Mouse (Mus musculus) adrenal gland (tissue): ENCODE results near the gene Ankib1.
"Not testable (repeated sequence)": the region's sequence is repeated elsewhere in the genome, so short reads cannot be mapped to it uniquely, and the experiment has no call there.

Source experiments
- intact Hi-C: fragments of 180-260 bp; cut with DNase I; formaldehyde crosslinking; loops from one replicate; pipeline ENCODE4 v1.15.1; 2025
- long read RNA-seq, 2 experiments: library from polyadenylated mRNA; unstranded; transcript quantifications; one replicate each; pipeline ENCODE4 v2.0.0; 2020; ENCODE audit warnings: borderline replicate concordance in 1 of 2; ENCODE audit not compliant: insufficient replicate concordance in 1 of 2

Gene Ankib1
- long read RNA-seq, experiment 1, partial matches to known transcripts: 2 of 12 reads
- long read RNA-seq, experiment 1, other reads (novel, unspliced or antisense): 10 of 12 reads
- long read RNA-seq, experiment 2, partial matches to known transcripts: 10 of 13 reads
- long read RNA-seq, experiment 2, other reads (novel, unspliced or antisense): 3 of 13 reads

DNA sequence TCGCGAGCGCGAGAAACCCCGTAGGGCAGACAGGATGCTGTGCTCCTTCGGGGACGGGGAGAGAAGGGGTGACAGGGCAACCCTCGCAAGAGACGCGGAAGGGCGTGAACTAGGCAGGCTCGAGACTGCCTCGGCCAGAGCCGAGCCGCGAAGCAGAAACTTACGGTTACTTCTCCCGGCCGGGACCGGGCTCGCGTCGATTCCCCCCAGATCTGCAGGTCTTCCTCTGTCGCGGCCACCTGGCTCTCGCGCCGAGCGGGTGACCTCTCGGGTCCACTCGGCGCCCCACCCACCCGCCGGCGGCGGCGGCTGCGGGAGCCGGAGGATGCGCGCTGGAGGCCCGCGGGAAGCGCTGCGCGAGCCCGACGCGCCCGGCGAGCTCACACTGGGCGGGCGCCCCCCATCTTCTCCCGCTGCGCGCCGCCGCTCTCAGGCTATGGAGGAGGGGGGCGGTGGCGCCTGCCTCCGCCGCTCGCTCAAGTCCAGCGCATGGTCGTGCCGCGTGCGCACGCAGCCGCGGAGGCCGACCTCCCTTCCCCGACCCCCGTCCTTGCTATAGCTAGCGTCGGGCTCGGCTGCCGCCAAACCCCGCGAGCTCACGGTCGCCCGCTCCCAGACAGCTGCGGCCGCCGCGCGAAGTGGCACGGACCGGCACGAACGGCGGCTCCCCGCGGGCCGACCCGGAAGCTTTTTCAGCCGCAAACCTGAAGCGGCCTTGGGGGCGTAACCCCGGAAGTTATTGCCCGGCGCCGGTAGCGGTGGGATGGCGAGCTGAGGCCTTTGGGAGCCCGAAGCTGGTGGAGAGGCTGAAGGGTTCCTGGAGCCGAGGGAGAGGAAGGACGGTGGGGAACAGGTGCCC, at the start of gene Ankib1, which contains the start of gene Krit1:
TSS of gene Ankib1 (minus strand) at position 493 of the 859 bp plus-strand sequence.
TSS of gene Krit1 (plus strand) at position 752 of the 859 bp plus-strand sequence.
- intact Hi-C loops: loop anchor here (5.0 kb wide), 1 partner anchor 155 kb away; no protein-coding TSS in a partner anchor

DNA sequence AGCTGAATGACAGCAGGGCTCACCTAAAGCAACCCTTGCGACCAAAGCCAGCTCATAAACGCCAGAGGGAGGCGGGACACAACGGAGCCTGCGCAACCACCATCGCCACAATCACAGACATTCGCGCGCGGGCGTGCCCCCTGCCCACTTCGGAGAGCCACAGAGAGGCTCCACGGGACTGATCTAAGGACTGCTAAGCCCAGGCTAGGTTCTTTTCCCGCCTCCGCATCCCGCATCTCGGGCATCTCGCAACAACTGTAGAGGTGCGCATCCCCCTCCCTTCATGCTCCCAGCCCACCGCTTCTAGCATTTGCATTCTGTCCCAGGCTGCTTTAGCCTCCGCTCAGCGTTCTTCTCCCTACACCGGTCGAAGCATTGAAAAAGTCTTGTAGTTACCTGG, 42.3 kb upstream of the Ankib1 start, which contains the start of gene Lrrd1:
TSS of gene Lrrd1 (plus strand) at position 148 of the 400 bp plus-strand sequence.
- intact Hi-C loops: no loop called here

DNA sequence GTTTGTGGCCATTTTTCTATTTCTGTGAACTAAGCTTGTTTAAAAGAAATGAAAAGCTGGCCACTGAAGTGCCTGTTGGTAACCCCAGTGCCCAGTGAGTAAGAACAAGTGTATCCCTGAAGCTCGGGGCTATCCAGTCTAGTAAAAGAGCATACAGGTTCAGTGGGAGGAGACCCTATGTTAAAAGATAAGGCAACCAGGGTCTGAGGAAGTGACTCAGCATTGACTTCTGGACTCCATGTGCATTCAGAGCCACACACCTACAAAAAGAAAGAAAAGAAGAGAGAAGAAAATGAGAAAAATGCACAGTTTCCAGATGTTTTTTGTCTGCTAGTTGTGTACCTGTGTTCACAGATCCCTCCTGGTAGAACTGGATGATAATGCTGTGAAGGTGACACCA, 31.4 kb upstream of the Ankib1 start:
- intact Hi-C loops: loop anchor here (10.0 kb wide), 1 partner anchor 241 kb away; no protein-coding TSS in a partner anchor

DNA sequence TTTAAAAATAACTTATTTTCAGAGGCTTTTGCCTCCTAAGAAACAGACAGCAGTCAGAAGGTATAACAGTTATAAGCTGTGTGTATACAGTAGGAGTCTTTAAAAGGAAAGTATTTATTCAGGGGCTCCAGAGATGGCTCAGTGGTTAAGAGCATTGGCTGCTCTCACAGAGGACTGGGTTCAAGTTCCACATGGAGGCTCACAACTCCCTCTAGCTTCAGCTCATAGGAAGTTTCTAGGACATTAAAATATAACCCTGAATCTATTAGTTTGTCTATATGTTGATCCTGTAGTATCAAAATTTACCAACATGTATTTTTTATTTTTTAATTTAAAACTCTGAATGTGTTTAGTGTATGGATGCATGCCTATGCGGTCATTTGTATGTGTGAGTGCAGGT, 5.7 kb upstream of the Ankib1 start:
- intact Hi-C loops: no loop called here

DNA sequence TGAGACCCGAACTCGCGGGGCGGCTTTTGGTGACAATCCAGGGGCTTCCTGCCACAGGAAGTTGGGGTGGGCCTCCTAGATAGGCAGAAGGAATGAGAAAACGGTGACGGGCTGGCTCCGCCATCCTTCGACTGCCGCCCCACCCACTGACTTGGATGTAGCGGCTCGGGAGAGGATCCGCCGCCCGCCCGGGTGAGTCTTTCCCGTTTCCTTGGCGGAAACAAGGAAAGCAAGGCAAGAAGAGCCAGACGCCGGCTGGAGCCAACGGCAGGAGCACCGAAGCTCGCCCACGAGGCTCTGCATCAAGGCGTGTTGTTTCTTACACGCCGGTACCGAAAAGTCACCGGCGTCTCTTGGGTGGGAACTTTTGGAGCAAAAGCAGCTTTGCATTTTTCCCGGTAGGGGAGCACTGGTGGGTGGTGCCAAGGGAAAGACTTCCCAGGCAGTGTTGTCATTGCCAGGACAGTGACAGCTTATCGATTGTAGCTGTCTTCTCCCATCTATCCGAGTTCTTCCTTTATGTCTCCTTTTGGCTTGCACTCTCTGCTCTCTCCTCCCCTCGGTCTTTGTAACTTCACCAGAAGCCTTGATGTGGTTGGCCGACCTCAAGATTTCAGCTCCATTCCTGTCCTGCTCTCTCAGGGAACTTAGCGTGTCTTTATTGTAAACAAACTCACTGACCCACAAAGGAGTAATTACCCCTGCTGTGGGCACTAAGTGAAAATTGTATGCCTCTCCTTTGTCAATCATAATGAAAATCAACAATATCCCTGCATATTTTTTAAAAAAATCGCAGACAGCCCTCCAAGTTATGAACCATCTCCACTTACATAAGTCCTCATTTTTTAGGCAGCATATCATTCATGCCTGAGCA, 804 bp upstream of the Ankib1 start:
- intact Hi-C loops: loop anchor here (5.0 kb wide), 1 partner anchor 156 kb away; no protein-coding TSS in a partner anchor

DNA sequence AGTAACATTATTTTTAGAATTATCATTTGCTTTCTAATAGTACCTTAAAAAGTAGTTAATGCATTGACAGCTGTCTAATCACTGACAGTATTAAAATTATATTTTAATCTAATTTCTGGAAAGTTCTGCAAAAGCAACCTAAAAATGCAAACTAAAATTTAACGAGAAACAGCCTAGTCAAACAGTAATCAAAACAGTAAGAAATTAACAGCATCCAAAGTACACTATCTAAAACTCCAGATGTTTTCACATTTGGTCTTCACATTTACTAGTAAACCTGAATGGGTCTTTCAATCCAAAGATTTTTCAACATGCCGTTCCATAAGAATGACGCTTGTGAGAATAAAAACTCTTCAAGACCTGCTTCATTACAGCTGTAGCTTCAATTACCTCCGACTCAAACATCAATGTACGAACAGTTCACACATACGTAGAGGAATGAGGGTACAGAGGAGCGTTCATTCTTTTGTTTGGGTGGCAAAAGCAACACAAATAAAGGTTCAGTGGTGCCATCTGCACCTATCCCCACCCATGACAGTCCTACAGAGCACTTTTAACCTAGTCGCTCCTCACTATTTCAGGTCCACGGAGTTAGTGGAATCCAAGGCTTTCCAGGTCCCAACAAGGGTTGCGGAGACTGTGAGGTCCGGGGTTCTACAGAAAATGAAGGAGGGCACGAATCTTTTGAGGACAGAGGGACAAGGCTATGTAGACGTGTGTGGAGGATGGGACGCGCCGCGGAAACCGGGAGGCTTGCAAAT, 873 bp downstream of the Ankib1 start:
- intact Hi-C loops: loop anchor here (5.0 kb wide), 1 partner anchor 155 kb away; no protein-coding TSS in a partner anchor

DNA sequence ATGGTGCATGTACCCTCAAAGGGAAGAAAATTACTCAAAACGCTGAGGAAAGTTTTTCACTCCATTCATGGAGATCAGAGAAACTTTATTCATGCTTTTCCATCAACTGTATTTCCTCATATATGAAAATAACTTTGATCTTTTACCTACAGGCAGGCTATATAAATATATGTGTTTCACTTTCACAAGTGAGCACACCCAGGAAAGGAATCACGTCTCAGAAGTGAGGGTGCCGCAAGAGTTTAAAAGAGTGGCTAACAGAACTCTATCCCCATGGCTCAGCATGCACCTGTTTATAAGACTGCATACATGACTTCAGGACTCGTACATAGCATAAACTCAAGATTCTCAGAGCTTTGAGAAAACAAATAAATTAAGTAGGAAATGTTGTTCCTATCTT, 1.8 kb downstream of the Ankib1 start:
- intact Hi-C loops: loop anchor here (5.0 kb wide), 1 partner anchor 154 kb away; no protein-coding TSS in a partner anchor

DNA sequence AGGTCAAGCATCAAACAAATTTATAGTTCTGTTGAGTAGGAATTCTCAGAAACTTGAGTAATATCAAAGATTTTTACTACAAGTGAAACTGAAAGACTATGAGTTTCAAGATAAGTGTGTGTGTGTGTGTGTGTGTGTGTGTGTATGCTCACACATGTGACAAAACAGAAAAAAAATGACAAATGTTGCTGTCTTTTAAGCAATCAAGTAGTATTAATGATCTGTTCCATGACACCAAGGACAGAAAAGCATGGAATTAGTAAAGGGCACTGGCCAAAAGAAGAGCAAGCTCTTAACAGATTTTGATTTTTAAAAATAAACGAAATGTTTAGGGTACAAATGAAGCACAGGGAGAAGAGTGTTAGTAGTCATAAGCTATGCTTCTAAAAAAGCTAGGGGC, 2.7 kb downstream of the Ankib1 start:
- intact Hi-C loops: loop anchor here (5.0 kb wide), 1 partner anchor 153 kb away; no protein-coding TSS in a partner anchor

DNA sequence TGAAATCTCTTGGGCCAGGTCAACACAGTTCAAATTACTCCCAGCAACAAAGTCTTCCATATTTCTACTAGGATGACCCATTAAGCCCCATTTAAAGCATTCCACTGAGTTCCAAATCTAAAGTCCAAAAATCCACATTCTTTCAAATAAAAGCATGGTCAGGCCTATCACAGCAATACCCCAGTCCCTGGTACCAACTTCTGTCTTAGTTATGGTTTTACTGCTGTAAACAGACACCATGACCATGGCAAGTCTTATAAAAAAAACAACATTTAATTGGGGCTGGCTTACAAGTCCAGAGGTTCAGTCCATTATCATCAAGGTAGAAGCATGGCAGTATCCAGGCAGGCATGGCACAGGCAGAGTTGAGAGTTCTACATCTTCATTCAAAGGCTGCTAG, 4.1 kb downstream of the Ankib1 start:
- intact Hi-C loops: not testable (repeated sequence)

DNA sequence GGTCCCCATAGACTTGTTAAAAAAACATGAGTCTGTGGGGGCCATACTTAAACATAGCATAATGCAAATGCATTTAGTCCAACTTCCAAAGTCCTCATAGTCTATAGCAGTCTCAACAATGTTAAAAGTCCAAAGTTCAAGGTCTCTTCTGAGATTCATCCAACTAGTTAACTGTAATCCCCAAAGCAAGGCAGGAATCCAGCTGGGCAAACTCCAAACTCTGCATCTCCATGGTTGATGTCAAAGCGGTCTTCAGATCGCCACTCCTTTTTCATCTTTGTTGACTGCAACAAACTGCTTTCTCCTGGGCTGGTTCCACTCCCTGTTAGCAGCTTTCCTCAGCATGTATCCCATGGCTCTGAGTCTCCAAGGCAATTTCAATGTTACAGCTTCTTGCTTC, 5.6 kb downstream of the Ankib1 start:
- intact Hi-C loops: not testable (repeated sequence)

DNA sequence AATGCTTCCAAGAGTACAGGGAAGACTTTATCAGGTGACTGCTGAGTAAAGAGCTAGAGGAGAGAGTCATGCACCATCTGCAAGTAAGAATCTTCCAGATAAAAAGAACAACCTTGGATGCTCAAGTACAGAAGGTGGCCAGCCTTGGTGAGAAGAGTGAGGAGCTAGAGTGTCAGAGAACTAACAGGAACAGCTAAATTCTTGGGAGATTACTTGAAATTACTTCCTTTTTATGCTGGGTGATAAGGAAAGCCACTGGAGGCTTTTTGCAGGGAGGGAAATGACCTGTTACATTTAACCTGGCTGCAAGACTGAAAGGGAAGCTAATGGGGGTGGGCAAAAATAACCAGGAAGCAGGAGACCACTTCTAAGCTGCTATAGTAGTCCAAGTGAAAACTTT, 11.7 kb downstream of the Ankib1 start:
- intact Hi-C loops: no loop called here

DNA sequence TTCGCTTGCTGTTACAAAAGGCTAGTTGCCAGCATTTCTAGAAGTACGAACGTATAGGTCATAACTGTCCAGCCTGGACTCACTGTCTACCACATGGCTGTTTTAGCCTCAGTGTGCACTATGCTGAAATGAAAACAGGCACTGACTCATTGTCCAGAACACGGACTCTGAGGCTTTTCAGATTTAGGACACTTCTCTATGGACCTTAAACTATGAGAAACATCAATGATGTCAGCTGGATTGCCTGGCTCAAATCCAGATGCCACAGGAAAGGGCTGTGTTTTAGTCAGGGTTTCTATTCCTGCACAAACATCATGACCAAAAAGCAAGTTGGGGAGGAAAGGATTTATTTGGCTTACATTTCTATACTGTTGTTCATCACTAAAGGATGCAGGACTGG, 15.2 kb downstream of the Ankib1 start:
- intact Hi-C loops: no loop called here

DNA sequence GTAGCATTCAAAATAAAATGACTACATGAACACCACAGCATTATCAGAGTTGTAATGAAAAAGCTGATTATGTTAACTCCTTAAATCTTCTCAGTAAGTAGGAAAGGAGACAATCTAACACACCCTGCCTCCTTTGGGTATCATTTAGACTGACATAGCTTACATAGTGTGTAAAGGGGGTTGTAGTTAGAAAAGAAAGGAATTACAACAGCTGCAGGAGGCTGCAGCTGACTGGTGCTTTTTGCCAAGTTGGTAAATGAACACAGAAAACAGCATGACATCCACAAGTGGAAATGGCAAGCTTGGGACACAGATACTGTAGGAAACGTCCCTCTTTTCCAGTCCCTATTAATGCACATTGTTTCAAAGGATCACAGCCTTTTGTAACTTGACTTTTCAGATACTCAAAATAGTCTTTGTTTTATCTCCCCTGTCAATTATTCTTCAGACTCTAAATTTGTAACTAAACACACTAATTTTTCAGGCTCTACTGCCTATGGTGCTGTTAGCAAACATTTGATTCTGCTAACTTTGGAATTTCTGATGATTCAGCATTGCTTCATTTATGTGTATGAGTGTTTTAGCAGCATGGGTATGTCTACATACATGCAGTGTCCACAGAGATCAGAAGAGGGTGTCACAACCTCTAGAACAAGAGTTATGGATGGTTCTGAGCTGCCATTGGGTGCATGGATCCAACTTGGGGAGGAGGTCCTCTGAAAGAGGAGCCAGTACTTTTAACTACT, 17.8 kb downstream of the Ankib1 start:
- intact Hi-C loops: no loop called here

DNA sequence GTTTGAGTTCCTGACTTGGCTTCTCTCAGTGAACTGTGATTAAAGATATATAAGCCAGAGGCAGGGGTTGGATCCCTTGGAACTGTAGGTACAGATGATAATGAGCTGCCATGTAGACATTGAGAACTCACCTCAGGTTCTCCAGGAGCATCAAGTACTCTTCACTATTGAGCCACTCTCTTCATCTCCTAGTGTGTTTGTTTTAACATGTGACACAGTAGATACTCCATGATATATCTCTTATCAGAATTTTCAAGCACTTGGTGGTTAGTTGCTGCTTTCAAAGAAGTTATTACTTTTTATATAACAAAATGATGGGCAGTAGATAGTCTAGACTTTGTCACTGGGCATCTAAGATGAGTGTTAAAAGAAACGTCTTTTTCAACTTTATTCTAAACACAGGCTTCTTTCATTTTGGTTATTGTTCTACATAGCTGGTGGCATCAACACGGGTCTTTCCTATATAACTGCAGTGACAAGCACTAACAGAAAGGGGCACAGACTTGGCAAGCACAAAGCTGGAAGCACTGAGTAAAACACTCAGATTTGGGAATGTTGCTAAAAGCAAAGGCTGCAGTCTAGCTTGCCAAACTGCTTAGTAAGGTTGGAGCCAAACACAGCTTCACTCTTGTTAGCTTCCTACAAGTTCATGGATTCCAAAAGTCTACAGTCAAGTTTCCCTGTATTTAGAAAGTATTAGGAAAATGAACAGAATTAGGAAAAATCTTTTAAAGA, 18.6 kb downstream of the Ankib1 start:
- intact Hi-C loops: no loop called here

DNA sequence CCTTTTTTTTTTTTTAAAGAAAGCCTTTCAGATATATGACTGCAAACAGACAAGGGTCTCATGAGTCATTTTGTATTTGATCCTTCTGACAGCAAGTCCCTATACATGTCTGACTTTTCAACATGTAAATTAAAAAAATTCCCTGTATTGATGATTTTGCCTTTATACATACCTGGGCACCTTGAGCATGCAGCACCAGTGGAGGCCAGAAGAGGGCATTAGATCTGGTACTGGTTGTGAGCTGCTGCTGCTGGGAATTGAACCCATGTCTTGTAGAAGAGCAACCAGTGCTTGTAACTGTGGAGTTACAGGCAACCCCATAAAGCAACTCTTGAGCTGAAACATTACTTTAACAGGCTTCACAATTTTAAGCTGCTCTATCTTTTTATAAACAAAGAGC, 20.1 kb downstream of the Ankib1 start:
- intact Hi-C loops: no loop called here

DNA sequence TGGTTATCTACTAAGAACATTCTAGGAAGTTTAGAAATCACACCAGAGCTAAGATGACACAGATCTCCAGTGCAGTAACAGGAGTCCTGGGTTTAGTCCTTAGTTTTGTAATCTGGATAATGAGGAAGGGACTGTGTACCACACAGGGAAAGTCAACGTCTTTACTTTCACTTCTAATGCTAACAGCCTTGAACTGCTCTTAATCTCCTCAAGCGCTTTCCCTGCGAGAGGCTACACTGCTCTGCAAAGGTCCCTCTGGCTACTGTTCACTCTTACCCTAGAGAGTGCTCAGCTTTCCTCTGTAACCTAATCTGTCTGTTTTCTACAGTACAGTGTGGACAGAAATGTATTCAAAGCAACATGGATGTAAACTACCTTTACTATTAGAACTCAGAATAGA, 30.7 kb downstream of the Ankib1 start:
- intact Hi-C loops: no loop called here

DNA sequence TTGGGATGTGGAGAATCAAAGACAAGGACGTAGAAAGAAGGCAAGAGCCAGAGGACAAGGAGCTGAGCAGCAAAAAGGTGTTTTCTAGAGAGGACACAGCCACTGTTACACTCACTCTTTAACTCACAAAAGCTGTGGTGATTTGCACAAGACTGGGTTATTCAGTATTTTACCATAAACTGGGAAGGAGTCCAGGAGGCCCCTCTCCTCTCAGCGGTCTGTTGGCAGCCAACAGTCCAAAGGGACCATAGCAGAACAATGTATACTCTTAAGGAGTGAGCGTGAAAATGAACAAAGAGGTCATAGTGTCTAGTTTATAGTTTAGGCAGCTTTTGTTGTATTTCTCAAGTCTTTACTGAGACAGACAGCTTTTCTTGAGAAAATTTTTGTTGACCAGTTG, 31.2 kb downstream of the Ankib1 start:
- intact Hi-C loops: no loop called here

DNA sequence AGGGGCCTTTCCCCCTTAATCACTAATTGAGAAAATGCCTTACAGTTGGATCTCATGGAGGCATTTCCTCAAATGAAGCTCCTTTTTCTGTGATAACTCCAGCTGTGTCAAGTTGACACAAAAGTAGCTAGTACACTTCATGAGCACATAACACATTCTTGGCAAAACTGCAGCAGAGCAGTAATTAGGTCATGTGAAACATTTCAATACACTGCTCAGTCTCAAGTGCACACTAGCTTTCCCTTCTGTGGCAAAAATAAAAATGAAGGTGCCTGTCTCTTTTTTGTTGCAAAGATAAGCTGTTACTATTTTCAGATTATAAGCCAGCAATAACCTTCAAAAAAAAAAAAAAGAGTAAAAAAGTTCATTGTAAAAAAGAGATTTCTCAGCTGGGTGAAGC, 52.2 kb downstream of the Ankib1 start:
- intact Hi-C loops: not testable (repeated sequence)

DNA sequence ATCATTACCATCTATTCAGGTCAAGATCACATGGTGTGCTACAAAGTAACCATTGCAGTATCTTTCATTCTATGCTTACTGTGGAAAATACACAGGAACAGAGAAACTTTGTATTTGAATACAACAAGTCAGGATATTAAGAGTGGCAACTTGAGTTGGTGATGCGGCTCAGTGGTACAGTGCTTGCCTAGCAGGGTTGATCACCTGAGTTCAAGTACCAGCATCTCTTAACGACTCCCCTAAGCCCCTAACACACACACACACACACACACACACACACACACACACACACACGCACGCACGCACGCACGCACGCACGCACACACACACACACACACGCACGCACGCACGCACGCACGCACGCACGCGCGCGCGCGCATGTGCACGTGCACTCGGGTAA, 69.9 kb downstream of the Ankib1 start:
- intact Hi-C loops: not testable (repeated sequence)
